ENCODE assay signal across 1 mouse cellular context in the genomic region with DNA sequence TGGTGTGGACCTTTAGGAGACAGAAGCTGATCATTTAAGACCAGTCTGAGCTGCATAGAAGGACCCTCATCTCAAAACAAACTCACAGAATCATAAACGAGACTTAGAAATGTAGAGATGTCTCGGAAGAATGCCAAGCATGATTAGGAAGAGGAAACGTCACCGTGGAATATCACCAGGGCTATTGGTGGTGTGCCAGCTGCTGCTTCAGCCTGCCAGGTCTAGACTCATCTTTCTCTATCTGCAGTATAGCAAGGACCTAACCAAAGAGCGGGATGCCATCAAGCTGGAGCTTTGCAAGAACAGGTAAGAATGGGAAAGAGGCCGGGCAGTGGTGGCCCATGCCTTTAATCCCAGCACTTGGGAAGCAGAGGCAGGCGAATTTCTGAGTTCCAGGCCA.
TF ChIP-seq lines count a peak whose summit lies in the region.

No protein-coding gene starts in this region.

TF ChIP-seq in MEL, 35 proteins besides CTCF, POLR2A, EP300 and RAD21:
- no peak for TF ChIP-seq USF2 (IDR thresholded peaks at IDR 0.05; ENCODE audit: borderline replicate concordance in 1 of 2, insufficient read depth in 1 of 2, low read depth in 1 of 2, low read length in 2 of 2)
- peak; percentile 37; the same call in 1 of the 2 replicates for TF ChIP-seq ETS1 (IDR thresholded peaks at IDR 0.05; ENCODE audit: low read depth, low read length)
